Mouse (Mus musculus) limb, embryonic 14.5 days (tissue): ENCODE results near the gene Edn2. TPM values are rescaled to one million over a fixed set of nuclear protein-coding genes. Genes with fewer than 3 reads are reported as not detected.

Experiments
- ATAC-seq: fragments of 200-750 bp; cut with Nextera tagmentation; 2 replicates; pipeline ENCODE4 v1.8.0; 2017; ENCODE audit warnings: low read depth, moderate number of reproducible peaks, moderate TSS enrichment; ENCODE audit not compliant: low FRiP score
- DNase-seq: peaks from one replicate; pipeline ENCODE4 v3.0.0-alpha.2; 2015; ENCODE audit warnings: low spot score
- H3K27ac ChIP-seq: fragments of 300-500 bp; sonication (generic); replicated peaks from 2 replicates; pipeline ENCODE4 v1.5.1; 2014; ENCODE audit warnings: low read depth, mild to moderate bottlenecking, low read length, moderate library complexity, mixed read lengths
- H3K27me3 ChIP-seq: fragments of 300-500 bp; sonication (generic); 2 replicates; pipeline ENCODE4 v1.6.1; 2014; ENCODE audit warnings: low read length, mixed read lengths; ENCODE audit not compliant: control insufficient read depth, insufficient read depth
- H3K36me3 ChIP-seq: fragments of 300-500 bp; sonication (generic); 2 replicates; pipeline ENCODE4 v1.6.1; 2014; ENCODE audit warnings: mild to moderate bottlenecking, low read length, moderate library complexity, mixed read lengths; ENCODE audit not compliant: control insufficient read depth, insufficient read depth
- H3K4me1 ChIP-seq: fragments of 300-500 bp; sonication (generic); 2 replicates; pipeline ENCODE4 v1.6.1; 2014; ENCODE audit warnings: antibody characterized with exemption, low read length, mixed read lengths; ENCODE audit not compliant: control insufficient read depth, insufficient read depth
- H3K4me2 ChIP-seq: fragments of 300-500 bp; sonication (generic); replicated peaks from 2 replicates; pipeline ENCODE4 v1.6.1; 2014; ENCODE audit warnings: low read depth, mild to moderate bottlenecking, low read length, moderate library complexity; ENCODE audit not compliant: severe bottlenecking
- H3K4me3 ChIP-seq: fragments of 300-500 bp; sonication (generic); replicated peaks from 2 replicates; pipeline ENCODE4 v1.5.1; 2014; ENCODE audit warnings: low read length
- H3K9ac ChIP-seq: fragments of 300-500 bp; sonication (generic); 2 replicates; pipeline ENCODE4 v1.6.1; 2014; ENCODE audit warnings: mild to moderate bottlenecking, low read depth, low read length, moderate library complexity; ENCODE audit not compliant: severe bottlenecking
- H3K9me3 ChIP-seq: fragments of 300-500 bp; sonication (generic); 2 replicates; pipeline ENCODE4 v1.6.1; 2016; ENCODE audit warnings: low read length; ENCODE audit not compliant: control insufficient read depth
- POLR2A ChIP-seq: fragments of 200-500 bp; IDR thresholded peaks from 2 replicates; pipeline ENCODE4 v1.8.0; 2012; ENCODE audit warnings: inconsistent platforms, mild to moderate bottlenecking, moderate library complexity, borderline replicate concordance; ENCODE audit not compliant: insufficient read depth, insufficient read length; ENCODE audit errors: extremely low read depth
- WGBS: fragments of 180-500 bp; shearing (Covaris S2); extraction: QIAGEN DNeasy Blood & Tissue Kit; methylation state at CpG from one replicate; pipeline ENCODE4 v1.1.7; 2014; 5-methylcytosine and 5-hydroxymethylcytosine counted together
- polyA plus RNA-seq, 2 experiments: library from polyadenylated mRNA; depleted of rRNA in 1 of 2; stranded (reverse) in 1 of 2; unstranded in 1 of 2; fragments of >200 nt; fragmentation: Nextera tagmentation in 1 of 2; extraction: Ambion mirVana in 1 of 2; gene quantifications; 2 replicates each; pipeline versions ENCODE4 v1.2.1 to v1.2.3; 2012 to 2014

The Edn2 gene
- polyA plus RNA-seq, 2 experiments, result 2.7 to 2.9 TPM

DNA sequence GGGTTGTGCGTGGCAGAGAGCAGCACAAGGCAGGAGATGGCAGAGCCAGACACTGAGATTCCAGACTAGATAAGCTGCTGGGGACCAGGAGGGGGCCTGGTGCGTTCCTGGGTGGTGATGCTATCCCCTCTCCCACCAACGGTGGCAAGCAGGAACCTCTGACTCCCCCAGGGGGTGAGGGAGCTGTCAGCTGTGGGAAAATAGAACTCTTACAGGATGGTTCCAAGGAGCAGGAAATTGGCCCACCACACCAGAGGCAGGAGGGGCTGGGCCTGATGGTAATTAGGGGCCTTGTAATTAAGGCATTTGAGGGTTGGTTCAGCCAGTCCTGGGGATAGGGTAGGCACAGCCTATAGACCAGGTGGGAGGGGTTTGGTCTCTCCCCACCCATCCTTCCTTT is 51.8 kb downstream of the Edn2 start:
- no peak overlapping the region for H3K4me2 ChIP-seq
- no peaks in the 10 kb centered on the region for H3K4me1 ChIP-seq
- ATAC-seq (no peak), DNase-seq (no peak)
- no peak overlapping the region for H3K27ac ChIP-seq
- H3K9me3 ChIP-seq, result no peaks in the 10 kb centered on the region
- H3K27me3 ChIP-seq, result no peaks in the 10 kb centered on the region
- no peak for TF ChIP-seq POLR2A
- no peak overlapping the region for H3K9ac ChIP-seq
- 28% methylated on average over 3 of the region's 3 CpGs for WGBS
- H3K4me3 ChIP-seq, result no peak overlapping the region
- H3K36me3 ChIP-seq, result no peaks in the 10 kb centered on the region

DNA sequence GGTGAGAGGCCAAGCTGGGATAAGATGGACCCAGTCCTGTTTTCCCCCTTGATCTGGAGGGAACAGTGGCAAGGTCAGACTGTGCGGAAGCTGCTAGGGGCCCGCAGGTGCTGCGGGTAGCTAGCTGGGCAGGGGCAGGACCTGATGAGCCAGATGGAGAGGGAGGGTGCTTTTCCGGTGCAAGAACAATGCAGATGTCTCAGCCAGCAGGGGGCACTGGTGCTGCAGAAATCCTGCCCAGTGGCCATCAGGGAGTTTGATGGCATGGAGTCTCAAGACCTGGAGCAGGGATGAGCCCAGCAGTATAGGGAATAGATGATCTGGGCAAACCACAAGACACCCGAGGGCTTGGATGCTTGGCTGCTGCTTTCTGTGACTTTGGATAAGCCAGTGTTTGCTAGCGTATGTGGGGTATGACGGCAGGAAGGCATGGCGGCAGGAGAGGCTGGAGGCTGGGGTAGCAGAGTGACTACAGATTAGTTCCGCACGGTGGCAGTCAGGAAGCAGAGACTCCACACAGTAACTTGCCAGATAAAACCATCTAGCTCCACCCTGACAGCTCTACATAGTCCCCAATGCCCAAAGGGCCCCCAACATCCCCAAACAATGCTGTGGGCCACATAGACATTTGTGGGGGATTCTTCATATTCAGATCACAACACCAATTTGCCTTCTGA is 55.0 kb downstream of the Edn2 start:
- 46% methylated on average over 10 of the region's 10 CpGs for WGBS
- Histone ChIP-seq H3K27me3 (no peaks in the 10 kb centered on the region), H3K4me2 (no peak overlapping the region), H3K4me3 (no peak overlapping the region), H3K27ac (no peak overlapping the region), H3K9ac (no peak overlapping the region), H3K4me1 (no peaks in the 10 kb centered on the region), H3K36me3 (no peaks in the 10 kb centered on the region), H3K9me3 (no peaks in the 10 kb centered on the region)
- ATAC-seq, result no peak
- no peak for TF ChIP-seq POLR2A
- no peak for DNase-seq

DNA sequence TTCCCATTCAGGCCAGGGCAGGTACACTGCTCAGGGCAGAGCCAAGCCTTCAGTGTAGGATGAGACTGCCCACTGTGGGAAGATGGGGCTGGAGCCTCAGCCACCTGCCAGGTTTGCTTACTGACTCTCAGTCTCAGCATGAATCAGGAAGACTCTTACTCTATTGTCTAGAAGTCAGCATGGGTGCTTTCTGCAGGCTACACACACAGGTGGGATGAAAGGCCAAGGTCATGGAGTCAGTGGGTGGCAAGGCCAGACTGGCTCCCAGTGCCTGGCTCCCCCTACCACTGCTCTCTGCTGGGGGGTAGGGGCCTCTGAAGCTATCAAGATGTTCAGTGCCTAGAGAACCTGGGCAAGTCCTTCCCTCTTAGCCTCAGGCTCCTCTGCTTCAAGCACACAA is 55.9 kb downstream of the Edn2 start:
- Histone ChIP-seq H3K9me3 (no peaks in the 10 kb centered on the region), H3K4me1 (no peaks in the 10 kb centered on the region), H3K27me3 (no peaks in the 10 kb centered on the region), H3K36me3 (no peaks in the 10 kb centered on the region), H3K27ac (no peak overlapping the region), H3K9ac (no peak overlapping the region), H3K4me2 (no peak overlapping the region), H3K4me3 (no peak overlapping the region)
- DNase-seq (no peak), ATAC-seq (no peak)
- no peak for TF ChIP-seq POLR2A

Other genes with a start within 250 kb of the Edn2 start
- not detected in 2 replicates for gene AL607142.1, start 96.2 kb upstream of the Edn2 start, polyA plus RNA-seq (2012; rRNA removed)
- not detected in 2 replicates for gene AL607142.1, start 96.2 kb upstream of the Edn2 start, polyA plus RNA-seq (2014; fragmentation: Nextera tagmentation; extraction: Ambion mirVana)
- 2.0 and 2.8 TPM in 2 replicates for gene Foxo6, start 126.1 kb downstream of the Edn2 start, polyA plus RNA-seq (2012; rRNA removed)
- gene Foxo6, start 126.1 kb downstream of the Edn2 start, polyA plus RNA-seq (2014; fragmentation: Nextera tagmentation; extraction: Ambion mirVana), result 0.29 and 0.48 TPM in 2 replicates
- 57.4 and 68.3 TPM in 2 replicates for gene Scmh1, start 244.1 kb downstream of the Edn2 start, polyA plus RNA-seq (2012; rRNA removed)
- gene Scmh1, start 244.1 kb downstream of the Edn2 start, polyA plus RNA-seq (2014; fragmentation: Nextera tagmentation; extraction: Ambion mirVana), result 36.7 and 42.6 TPM in 2 replicates